Mouse (Mus musculus) brain, adult 2 months (tissue): Measurements from ENCODE around the gene Zbtb38.
"Not testable (repeated sequence)": the region's sequence is repeated elsewhere in the genome, so short reads cannot be mapped to it uniquely, and the experiment has no call there.

Experiments used
- DNase-seq: peaks from one replicate; pipeline ENCODE4 v3.0.0; 2011; ENCODE audit warnings: low read depth, low spot score

The Zbtb38 gene

GRCm38 (mm10) chr9:96684866-96685599 lies 67.6 kb downstream of the Zbtb38 start:
- no peak for DNase-seq

GRCm38 (mm10) chr9:96684165-96684792 lies 68.4 kb downstream of the Zbtb38 start:
- DNase-seq: no peak

- DNase-seq: no peak
Observed at GRCm38 (mm10) chr9:96678611-96679010, 74.0 kb downstream of the Zbtb38 start.

- not testable (repeated sequence) for DNase-seq
Observed at GRCm38 (mm10) chr9:96677711-96678110, 74.9 kb downstream of the Zbtb38 start.

- no peak for DNase-seq
Observed at GRCm38 (mm10) chr9:96676671-96677070, 76.0 kb downstream of the Zbtb38 start.

- no peak for DNase-seq
Observed at GRCm38 (mm10) chr9:96675763-96676640, 76.6 kb downstream of the Zbtb38 start.

- DNase-seq: peak; percentile 90
Observed at GRCm38 (mm10) chr9:96675071-96675762, 77.4 kb downstream of the Zbtb38 start.

- no peak for DNase-seq
Observed at GRCm38 (mm10) chr9:96674301-96674700, 78.3 kb downstream of the Zbtb38 start.

- DNase-seq: no peak
Observed at GRCm38 (mm10) chr9:96672466-96672865, 80.2 kb downstream of the Zbtb38 start.

- DNase-seq: no peak
Observed at GRCm38 (mm10) chr9:96671249-96671648, 81.4 kb downstream of the Zbtb38 start.

GRCm38 (mm10) chr9:96669877-96670276 lies 82.8 kb downstream of the Zbtb38 start:
- DNase-seq: peak; percentile 99

GRCm38 (mm10) chr9:96668628-96669027 lies 84.0 kb downstream of the Zbtb38 start:
- DNase-seq: peak; percentile 93

- DNase-seq: peak; percentile 61
Observed at GRCm38 (mm10) chr9:96660510-96661244, 92.0 kb downstream of the Zbtb38 start.

GRCm38 (mm10) chr9:96659801-96660200 lies 92.8 kb downstream of the Zbtb38 start:
- DNase-seq: no peak

- DNase-seq: no peak
Observed at GRCm38 (mm10) chr9:96653538-96653937, 99.1 kb downstream of the Zbtb38 start.

- peak; percentile 68 for DNase-seq
Observed at GRCm38 (mm10) chr9:96652763-96653162, 99.9 kb downstream of the Zbtb38 start.

- no peak for DNase-seq
Observed at GRCm38 (mm10) chr9:96650807-96651206, 101.8 kb downstream of the Zbtb38 start.

GRCm38 (mm10) chr9:96649924-96650323 lies 102.7 kb downstream of the Zbtb38 start:
- peak; percentile 95 for DNase-seq

- DNase-seq: peak; percentile 91
Observed at GRCm38 (mm10) chr9:96649362-96649761, 103.3 kb downstream of the Zbtb38 start.

GRCm38 (mm10) chr9:96646668-96647295 lies 105.8 kb downstream of the Zbtb38 start:
- no peak for DNase-seq
